Mouse (Mus musculus): ENCODE data around the gene Exosc5.

The Exosc5 gene

DNA sequence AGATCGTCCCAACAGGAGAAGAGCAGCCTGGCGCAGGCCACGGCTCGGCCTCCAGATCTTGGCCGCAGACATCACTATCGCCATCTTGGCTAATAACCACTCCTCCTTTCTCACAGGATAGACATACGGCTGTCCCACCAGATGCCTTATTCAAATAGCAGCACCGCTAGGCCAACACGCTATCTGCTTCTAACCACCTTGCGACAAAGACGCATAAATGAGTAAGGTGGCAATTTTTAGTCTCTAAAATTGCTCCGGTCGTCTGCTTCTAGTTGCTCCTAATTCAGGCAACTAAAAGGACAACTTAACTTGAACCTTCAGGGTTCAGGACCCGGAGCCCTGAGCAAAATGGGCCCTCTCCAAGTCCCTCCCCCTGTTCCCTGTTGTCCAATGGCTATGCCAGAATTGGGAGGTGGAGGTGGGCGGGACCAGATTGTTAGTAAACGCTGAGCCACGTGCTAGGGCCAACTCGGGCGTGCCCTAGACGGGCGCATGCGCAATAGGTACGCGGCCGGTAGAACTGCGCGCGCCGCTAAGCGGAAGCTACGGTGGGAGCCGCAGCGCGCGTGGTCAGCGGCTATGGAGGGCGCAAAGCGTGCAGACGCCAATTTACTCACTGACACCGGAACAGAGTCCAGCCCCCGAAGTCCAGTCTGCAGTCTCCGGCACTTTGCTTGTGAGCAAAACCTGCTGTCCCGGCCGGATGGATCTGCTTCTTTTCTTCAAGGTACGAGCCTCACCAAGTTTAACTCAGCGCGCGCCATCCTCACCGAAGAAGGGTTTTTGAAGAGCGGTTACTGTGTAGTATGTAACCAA, at the start of gene Exosc5, which contains the start of gene Bckdha:
Gene Exosc5, plus strand, starts transcription at position 508 of the 816 bp plus-strand sequence.
Gene Bckdha, minus strand, starts transcription at position 325 of the 816 bp plus-strand sequence.
- peak; percentile 98 for DNase-seq (ENCODE audit: extremely low spot score)

DNA sequence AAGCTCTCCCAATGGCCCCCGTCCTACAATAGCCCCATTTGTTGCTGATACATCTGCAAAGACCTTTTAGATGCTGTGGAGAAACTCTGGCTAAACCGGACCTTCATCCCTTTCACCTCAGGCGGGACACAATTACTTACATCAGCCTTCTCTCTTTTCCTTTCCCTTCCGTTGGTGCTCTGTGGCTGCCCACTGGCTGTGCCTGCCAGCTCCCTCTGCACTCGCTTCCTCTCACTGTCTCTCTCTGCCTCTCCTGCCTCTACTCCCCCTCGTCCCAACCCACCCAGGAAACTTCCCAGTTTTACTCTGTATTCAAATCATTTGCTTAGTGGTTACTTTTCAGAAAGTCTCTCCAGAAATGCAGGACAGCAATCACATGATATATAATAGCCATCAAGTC, 48.9 kb upstream of the Exosc5 start:
- DNase-seq (ENCODE audit: extremely low spot score) = no peak

- DNase-seq (ENCODE audit: extremely low spot score) = no peak
These were observed 47.5 kb upstream of the Exosc5 start for GRCm38 (mm10) chr7:25611501-25611900.

DNA sequence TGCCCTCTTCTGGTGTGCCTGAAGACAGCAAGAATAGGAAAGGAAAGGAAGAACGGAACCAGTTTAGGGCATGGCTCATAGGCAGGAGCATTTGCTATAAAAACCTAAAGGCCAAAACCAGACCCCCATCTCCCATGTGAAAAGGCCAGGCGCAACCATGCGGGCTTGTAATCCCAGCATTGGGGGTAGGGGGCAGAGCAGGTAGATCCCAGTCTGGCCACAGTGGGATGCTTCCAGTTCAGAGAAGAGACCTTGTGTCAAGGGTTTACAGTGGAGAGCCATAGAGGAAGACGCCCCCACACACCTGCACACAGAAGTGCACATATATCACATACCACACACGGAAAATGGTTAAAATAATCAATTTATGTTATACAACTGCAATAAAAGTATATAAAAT, 44.9 kb upstream of the Exosc5 start:
- DNase-seq (ENCODE audit: extremely low spot score) = no peak

DNA sequence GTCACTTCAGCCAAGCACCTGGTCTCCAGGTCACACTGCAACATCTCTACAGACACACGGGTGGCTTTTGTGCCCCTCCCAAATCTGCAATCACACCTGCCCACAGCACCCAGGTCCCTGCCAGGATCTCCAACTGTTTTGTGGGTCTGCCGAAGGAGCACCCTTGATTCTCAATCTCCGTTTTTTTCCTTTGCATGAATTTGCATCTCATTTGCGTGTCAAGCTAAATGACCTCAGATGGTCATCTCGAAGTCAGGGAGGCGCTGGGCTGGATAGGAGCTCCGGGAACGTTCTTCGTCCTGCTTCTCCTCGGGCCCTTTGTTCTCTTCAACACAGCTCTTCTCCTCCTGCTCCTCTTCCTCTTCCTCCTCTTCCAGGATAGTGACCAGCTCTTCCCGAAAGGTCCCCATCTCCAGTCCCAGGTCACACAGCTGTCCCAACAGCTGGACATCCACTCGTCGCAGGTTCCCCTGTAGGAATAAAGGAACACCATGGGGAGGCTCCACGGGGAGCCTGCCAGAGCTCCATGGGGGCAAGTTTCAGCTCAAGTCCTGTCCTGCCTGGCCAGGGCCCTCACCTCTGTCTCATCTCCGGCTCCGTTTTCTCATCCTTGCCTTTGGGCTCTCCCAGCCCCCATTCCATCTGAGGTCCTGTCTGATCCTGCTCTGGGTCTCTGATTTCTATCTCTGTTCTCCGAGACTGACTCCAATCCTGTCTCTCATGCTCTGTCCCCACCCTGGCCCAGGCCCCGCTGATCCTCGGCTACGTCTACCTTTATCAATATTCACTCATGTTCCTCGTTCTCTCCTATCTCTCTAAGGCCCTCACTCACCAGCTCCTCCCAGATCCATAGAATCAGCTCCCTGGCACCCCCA, 43.9 kb upstream of the Exosc5 start:
- DNase-seq (ENCODE audit: extremely low spot score) = no peak

- no peak for DNase-seq (ENCODE audit: extremely low spot score)
These were observed 43.3 kb upstream of the Exosc5 start, which contains the start of gene Erich4 for GRCm38 (mm10) chr7:25615706-25616011. Gene Erich4, minus strand, starts transcription at chr7:25615892.

DNA sequence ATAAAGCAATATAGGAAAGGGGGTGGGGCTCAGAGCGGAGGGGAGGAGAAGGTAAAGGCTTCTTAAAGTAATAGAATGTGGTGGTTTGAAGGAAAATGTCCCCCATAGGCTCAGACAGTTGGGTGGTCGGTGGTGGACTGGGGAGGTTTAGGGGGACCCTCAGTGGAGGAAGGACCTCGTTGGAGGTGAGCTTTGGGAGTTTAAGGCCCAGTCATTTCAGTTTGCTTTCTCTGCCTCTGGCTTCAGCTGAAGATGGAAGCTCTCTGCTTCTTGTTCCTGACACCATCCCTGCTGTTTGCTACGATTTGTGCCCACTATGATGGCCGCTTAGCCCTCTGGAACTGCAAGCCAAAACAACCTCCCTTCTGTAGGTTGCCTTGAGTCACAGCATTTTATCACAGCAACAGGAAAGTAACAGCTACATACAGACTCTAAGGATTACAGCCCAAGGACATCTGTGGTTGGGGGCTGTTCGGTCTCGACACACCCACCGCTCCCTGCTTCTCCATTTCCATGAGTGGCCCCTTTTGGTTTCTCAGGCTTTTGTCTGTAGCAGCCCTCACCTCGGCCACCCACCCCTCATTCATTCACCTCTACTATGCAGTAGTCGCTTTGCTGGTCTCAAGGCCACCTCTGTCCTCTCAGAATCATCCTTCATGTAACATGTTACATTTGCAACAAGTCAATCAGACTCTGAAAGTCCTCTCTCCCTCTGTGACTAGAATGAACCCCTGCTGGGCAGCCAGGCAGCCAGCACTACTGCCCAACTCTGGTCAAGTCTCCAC, 41.4 kb upstream of the Exosc5 start:
- no peak for DNase-seq (ENCODE audit: extremely low spot score)

- peak; percentile 91 for DNase-seq (ENCODE audit: extremely low spot score)
These were observed 39.9 kb upstream of the Exosc5 start, which contains the start of gene Dmac2 for GRCm38 (mm10) chr7:25618865-25619721. Gene Dmac2, plus strand, starts transcription at chr7:25619414.

DNA sequence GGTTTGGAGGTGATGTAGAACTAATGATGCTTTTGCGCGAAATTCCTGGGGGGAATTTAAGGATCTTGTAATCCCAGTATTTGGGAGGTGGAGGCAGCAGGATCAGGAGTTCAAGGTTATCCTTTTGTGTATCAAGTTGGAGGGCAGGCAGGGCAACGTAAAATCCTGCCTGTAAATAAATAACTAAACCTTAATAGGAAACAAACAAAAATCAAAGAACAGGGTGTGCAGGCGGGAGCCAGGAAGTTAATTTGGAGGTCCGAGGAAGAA, 39.3 kb upstream of the Exosc5 start:
- no peak for DNase-seq (ENCODE audit: extremely low spot score)

DNA sequence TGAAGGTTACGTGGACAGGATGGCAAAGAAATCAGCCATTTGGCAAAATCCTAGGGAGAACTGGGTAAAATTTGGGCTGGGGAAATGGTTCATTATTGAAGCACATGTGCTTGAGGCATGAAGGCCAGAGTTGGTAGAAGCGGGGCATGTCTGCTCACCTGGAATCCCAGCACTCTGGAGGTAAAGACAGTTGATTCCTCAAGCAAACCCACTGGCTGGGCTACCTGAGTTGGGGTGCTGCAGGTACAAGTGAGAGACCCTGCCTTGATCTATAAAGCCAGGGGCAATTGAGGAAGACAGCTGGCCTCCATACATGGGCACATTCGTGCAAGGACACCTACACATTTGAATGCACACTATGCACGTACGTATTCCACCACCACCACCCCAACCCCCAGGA, 38.9 kb upstream of the Exosc5 start:
- DNase-seq (ENCODE audit: extremely low spot score) = no peak

DNA sequence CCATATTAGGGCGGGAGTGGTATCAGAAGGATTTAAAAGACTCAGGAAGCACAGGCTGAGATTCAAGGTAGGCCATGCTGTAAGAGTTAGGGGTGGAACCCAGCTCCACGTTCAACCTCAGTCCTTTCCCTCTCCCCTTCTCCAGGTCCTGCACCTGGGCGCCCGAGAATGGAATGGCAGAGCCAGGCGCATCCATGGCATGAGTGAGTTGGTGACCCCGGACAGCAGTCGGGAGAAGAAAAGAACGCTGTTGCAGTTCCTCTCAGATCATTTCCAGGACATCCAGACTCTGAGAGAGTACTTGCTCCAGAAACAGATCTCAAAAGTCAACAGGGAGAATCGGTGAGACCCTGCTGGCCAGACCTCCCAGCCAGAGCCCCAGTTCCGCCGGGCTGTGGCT, 38.2 kb upstream of the Exosc5 start:
- no peak for DNase-seq (ENCODE audit: extremely low spot score)

DNA sequence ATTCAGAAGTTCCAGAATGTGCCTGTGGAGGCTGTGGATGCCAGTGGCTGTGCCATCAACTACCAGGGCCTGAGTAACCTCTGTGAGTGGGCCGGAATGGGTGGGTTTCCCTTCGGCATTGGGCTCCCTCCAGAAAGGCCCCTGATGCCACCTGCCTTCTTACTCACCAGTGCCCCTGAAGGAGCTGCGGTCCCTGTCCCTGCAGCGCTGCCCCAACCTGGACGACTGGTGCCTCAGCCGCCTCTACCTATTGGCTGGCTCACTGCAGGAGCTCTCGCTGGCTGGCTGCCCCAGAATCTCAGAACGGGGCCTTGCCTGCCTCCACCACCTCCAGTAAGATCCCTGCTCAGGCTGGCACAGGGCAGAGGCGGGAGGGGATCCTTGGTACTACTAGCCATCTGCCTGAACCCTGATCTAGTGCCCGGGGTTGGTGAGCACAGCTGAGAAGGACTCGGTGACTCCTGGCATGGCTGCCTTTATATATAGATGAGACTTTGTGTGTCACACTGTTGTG, 35.0 kb upstream of the Exosc5 start:
- DNase-seq (ENCODE audit: extremely low spot score) = no peak

GRCm38 (mm10) chr7:25624851-25625250, 34.1 kb upstream of the Exosc5 start:
- no peak for DNase-seq (ENCODE audit: extremely low spot score)

- peak; percentile 14 for DNase-seq (ENCODE audit: extremely low spot score)
These were observed 33.2 kb upstream of the Exosc5 start for GRCm38 (mm10) chr7:25625594-25626250.

GRCm38 (mm10) chr7:25626509-25627430, 32.2 kb upstream of the Exosc5 start, which contains the start of gene B3gnt8:
Gene B3gnt8, plus strand, starts transcription at chr7:25626654.
- DNase-seq (ENCODE audit: extremely low spot score) = no peak

GRCm38 (mm10) chr7:25627431-25628322, 31.3 kb upstream of the Exosc5 start:
- DNase-seq (ENCODE audit: extremely low spot score) = peak; percentile 67

DNA sequence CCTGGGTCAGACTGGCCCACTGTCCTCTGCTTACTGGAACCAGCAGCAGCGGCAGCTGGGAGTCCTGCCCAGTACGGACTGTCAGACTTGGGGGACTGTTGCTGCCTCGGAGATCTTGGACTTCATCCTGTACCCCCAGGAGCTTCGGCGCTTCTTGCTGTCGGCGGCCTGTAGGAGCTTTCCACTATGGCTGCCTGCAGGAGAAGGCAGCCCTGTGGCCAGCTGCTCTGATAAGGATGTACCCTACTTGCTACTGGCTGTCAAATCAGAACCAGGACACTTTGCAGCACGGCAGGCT, 30.7 kb upstream of the Exosc5 start:
- DNase-seq (ENCODE audit: extremely low spot score) = no peak

- no peak for DNase-seq (ENCODE audit: extremely low spot score)
These were observed 26.3 kb upstream of the Exosc5 start for GRCm38 (mm10) chr7:25632679-25633078.

Measured in embryo, embryonic 9.5 days (tissue).